ENCODE assay signal across 25 mouse cellular contexts in the genomic region with DNA sequence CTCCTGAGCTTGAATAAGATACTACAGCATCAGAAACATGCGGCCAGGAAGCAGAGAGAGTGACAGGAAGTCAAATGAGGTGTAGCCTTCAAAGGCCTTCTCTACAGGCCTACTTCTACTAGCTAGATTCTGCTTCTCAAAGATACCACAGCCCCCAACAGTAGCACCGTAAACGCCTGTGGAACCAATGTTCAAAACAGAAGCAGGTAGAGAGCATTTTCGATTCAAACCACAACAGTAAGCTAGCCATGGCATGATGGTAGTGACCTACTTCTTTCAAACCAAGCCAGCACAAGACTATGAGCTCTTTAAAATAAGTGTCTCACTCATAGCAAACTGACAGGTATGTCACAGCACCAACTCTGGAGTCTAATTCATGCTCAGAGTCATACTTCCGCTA.
DNase-seq lines count a peak whose midpoint lies in the region; ATAC-seq and TF ChIP-seq lines count a peak whose summit lies in the region.
"Had no signal": no experiment of that assay in that cellular context is flagged by ENCODE, and none has a peak within 500 bp of the region (broad histone marks: within the 10 kb centered on the region; RNA-seq: fewer than 3 reads in every experiment).

No protein-coding gene starts in this region.

- peak overlapping the region; percentile 80; the same call in 1 of the 2 replicates for H3K27ac ChIP-seq in spleen, adult 2 months (ENCODE audit: insufficient read depth, low read length)
- H3K27ac ChIP-seq in forebrain, embryonic 15.5 days (replicated peaks), result no peak overlapping the region
- H3K27ac ChIP-seq: embryonic facial prominence, embryonic 10.5 days; hindbrain, postnatal 0 days; limb, embryonic 12.5 days; liver, embryonic 12.5 days; midbrain, embryonic 13.5 days; stomach, embryonic 15.5 days had no signal

- H3K36me3 ChIP-seq in spleen, adult 2 months (ENCODE audit: control insufficient read depth, insufficient read depth, low read length), result no peaks in the 10 kb centered on the region
- no peaks in the 10 kb centered on the region for H3K36me3 ChIP-seq in forebrain, embryonic 15.5 days
- H3K36me3 ChIP-seq: embryonic facial prominence, embryonic 10.5 days; heart, embryonic 12.5 days; limb, embryonic 12.5 days; liver, embryonic 12.5 days; midbrain, embryonic 13.5 days; stomach, embryonic 15.5 days had no signal

- H3K4me3 ChIP-seq in spleen, adult 2 months (ENCODE audit: extremely low read depth, insufficient read depth, insufficient read length), result no peak overlapping the region
- H3K4me3 ChIP-seq in forebrain, embryonic 15.5 days, result no peak overlapping the region
- H3K4me3 ChIP-seq: embryonic facial prominence, embryonic 10.5 days; heart, embryonic 12.5 days; limb, embryonic 12.5 days; liver, embryonic 12.5 days; megakaryocyte, embryonic 14.5 days; midbrain, embryonic 13.5 days; stomach, embryonic 15.5 days had no signal

- no peaks in the 10 kb centered on the region for H3K4me1 ChIP-seq in spleen, adult 2 months (ENCODE audit: control insufficient read depth, insufficient read depth, insufficient read length)
- no peaks in the 10 kb centered on the region for H3K4me1 ChIP-seq in forebrain, embryonic 15.5 days
- H3K4me1 ChIP-seq: embryonic facial prominence, embryonic 10.5 days; heart, embryonic 12.5 days; limb, embryonic 12.5 days; liver, embryonic 12.5 days; megakaryocyte, embryonic 14.5 days; stomach, embryonic 15.5 days had no signal

- no peak overlapping the region for H3K4me2 ChIP-seq in forebrain, embryonic 15.5 days (replicated peaks)
- H3K4me2 ChIP-seq: heart, embryonic 12.5 days; limb, embryonic 12.5 days; liver, embryonic 12.5 days; midbrain, embryonic 13.5 days; stomach, embryonic 15.5 days had no signal

- H3K27me3 ChIP-seq in spleen, adult 2 months (ENCODE audit: control insufficient read depth, insufficient read depth, low read length), result no peaks in the 10 kb centered on the region
- no peaks in the 10 kb centered on the region for H3K27me3 ChIP-seq in forebrain, embryonic 15.5 days
- H3K27me3 ChIP-seq: heart, embryonic 12.5 days; limb, embryonic 12.5 days; liver, embryonic 12.5 days; megakaryocyte, embryonic 14.5 days; midbrain, embryonic 13.5 days; stomach, embryonic 15.5 days had no signal

- no peaks in the 10 kb centered on the region for H3K9me3 ChIP-seq in forebrain, embryonic 15.5 days
- H3K9me3 ChIP-seq: embryonic facial prominence, embryonic 10.5 days; heart, embryonic 12.5 days; limb, embryonic 12.5 days; liver, embryonic 12.5 days; megakaryocyte, embryonic 14.5 days; midbrain, embryonic 13.5 days; stomach, embryonic 15.5 days had no signal

- no peak overlapping the region for H3K9ac ChIP-seq in forebrain, embryonic 15.5 days (replicated peaks)
- H3K9ac ChIP-seq: heart, embryonic 12.5 days; limb, embryonic 12.5 days; liver, embryonic 12.5 days; midbrain, embryonic 13.5 days; stomach, embryonic 15.5 days had no signal

- ATAC-seq in inflammation-experienced regulatory T-cells, adult 6 months, result peak; percentile 90
- ATAC-seq in forebrain, embryonic 15.5 days (replicated peaks), result no peak
- ATAC-seq: forebrain, embryonic 16.5 days; hindbrain, postnatal 0 days; liver, embryonic 12.5 days; midbrain, embryonic 13.5 days had no signal

- TF ChIP-seq POLR2A in spleen, adult 2 months (IDR thresholded peaks at IDR 0.05; ENCODE audit: low read depth, low read length), result no peak

- WGBS in spleen, adult 2 months, result 78% methylated on average over 5 of the region's 5 CpGs
- 96% methylated on average over 5 of the region's 5 CpGs for WGBS in forebrain, embryonic 15.5 days

- peak in 1 of 2 experiments; percentile 40 for DNase-seq in spleen, adult 2 months (ENCODE audit: low read depth in 1 of 2, low spot score in 2 of 2)
- no peak for DNase-seq in spleen, postnatal 10 days (ENCODE audit: low spot score in 2 of 2)
- peak; percentile 94 for DNase-seq in thymus, postnatal 0 days (ENCODE audit: low spot score)
- DNase-seq in frontal cortex, adult 2 months (ENCODE audit: extremely low spot score in 1 of 2, low spot score in 1 of 2), result no peak
- no peak for DNase-seq in kidney, postnatal 36 days
- no peak for DNase-seq in adrenal gland, adult (ENCODE audit: inconsistent age in 2 of 2, low spot score in 1 of 2)
- DNase-seq: adrenal gland, postnatal 25 days; cerebellum, adult 9-11 months; gastrocnemius, postnatal 25 days; heart, adult 18-20 months; kidney, adult 11 months; lung, adult 2 months; lung, postnatal 14 days; right cerebral cortex, postnatal 14 days had no signal

- no peak for TF ChIP-seq CTCF in spleen, adult 2 months (IDR thresholded peaks at IDR 0.05; ENCODE audit: extremely low read depth, insufficient read depth, insufficient read length, insufficient replicate concordance)
